Mouse (Mus musculus) brain, adult 2 months (tissue): Measurements from ENCODE around the gene Fabp3.

Experiments used
- DNase-seq: peaks from one replicate; pipeline ENCODE4 v3.0.0; 2011; ENCODE audit warnings: low read depth, low spot score

Fabp3 gene

DNA sequence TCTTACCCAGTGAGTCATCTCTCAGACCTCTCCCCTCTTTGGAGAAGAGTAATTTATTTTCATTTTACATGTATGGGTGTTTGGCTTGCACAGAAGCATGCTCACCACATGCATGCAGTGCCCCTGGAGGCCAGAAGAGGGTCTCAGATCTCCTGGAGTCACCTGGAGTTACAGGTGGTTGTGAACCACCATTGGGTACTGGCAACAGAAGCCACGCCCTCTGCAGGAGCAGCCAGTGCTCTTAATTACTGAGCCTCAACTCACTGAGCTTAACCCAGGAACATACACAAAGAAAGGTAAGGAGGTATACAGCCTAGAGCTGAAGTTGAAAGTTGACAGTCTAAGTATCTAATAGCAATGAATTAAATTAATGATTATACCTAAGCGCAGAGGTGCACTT, 17.1 kb downstream of the Fabp3 start:
- no peak for DNase-seq

- peak; percentile 90 for DNase-seq
Observed at GRCm38 (mm10) chr4:130327366-130327765, 19.0 kb downstream of the Fabp3 start.

DNA sequence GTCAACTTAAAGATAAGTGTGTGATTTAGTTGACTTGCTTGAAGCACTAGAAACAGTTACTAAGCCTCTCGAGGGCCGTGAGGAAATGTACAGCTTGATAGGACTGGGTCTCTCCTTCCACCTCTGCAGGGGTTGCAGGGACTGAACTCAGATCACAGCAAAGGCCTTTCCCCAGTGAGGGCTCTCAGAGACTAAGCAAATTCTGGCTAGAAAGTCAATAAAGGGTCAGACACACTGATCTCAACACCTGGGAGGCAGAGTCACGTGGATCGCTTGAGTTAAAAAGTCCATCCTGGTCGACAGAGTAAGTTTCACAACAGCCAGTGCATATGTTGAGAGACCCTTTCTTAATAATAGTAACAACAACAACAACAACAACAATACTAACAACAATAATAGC, 27.5 kb downstream of the Fabp3 start:
- no peak for DNase-seq

GRCm38 (mm10) chr4:130341691-130342090, 33.3 kb downstream of the Fabp3 start:
- peak; percentile 79 for DNase-seq

GRCm38 (mm10) chr4:130349666-130350065, 41.3 kb downstream of the Fabp3 start:
- no peak for DNase-seq

DNA sequence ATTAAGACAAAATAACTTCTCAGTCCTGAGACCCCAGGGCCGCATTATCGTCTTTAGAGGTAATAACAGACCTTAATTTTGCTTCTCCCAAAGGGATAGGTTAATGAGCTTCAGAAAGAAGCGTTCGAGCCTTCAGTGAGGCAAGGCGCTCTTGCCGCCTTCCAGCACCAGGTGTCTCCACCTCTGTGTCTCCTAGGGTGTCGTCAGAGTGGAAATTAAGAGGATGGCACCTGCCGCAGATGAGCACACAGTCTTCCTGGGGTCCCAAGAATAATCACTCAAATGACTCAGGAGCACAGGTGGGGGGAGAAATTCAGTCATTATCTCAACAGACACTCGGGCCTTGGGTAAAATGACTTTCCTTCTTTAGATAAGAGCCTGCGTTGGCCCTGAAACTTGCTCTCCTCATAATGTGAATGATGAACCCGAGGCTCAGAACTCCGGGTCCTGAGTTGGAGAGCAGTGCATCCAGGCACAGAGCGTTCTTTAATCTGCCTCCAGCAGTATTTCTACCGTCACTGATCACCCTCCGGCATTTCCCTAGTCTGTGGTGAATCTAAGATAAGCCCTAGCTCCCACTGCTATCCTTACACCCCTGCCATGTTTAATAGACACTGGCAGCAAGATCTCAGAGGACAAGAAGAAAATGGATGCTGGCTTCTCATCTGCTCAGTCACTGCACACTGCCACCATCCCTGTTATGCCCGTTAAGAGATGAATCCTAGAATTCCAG, 42.5 kb downstream of the Fabp3 start:
- DNase-seq = no peak

DNA sequence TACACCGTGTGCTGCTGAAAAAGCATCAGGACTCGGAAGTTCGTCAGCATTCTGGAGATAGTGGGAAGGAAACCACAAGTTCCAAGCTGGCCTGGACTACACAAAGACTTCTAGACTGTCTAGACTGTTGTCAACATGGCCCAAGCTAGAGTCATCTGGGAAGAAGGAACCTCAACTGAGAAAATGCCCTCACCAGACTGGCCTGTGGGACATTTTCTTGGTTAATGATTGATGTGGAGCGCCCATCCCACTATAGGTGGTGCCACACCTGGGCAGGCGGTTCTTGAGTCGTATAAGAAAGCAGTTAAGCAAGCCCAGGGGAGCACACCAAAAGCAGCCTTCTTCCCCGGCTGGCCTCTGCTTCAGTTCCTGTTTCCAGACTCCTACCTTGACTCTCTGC, 44.2 kb downstream of the Fabp3 start:
- no peak for DNase-seq

GRCm38 (mm10) chr4:130357946-130358345, 49.6 kb downstream of the Fabp3 start:
- no peak for DNase-seq

GRCm38 (mm10) chr4:130359486-130360237, 51.3 kb downstream of the Fabp3 start, which contains the start of the genes Zcchc17 and Snrnp40:
Zcchc17 (minus strand) TSS chr4:130359943.
Snrnp40 (plus strand) TSS chr4:130360132.
- DNase-seq = peak; percentile 100

DNA sequence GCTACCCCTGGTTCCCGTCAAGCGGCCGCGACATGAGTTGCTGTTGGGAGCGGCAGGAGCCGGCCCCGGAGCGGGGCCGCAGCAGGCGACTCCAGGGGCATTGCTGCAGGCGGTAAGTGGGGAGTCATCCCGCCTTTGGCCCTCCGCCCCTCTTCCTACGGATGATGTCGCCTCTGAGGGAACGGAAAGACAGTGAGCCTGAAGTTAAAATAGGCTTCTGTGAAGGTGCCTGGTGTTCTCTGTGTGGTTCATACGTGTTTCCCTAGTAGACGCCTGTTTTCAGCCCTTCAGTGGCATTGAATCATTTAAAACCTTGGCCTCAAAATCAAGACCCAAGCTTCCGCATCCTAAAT, 51.8 kb downstream of the Fabp3 start:
- no peak for DNase-seq
